In genomic region chr15:103272419-103273279, GRCm38 (mm10) we compare ENCODE assay signal across 8 mouse cellular contexts. TPM values are rescaled to one million over a fixed set of nuclear protein-coding genes. Genes with fewer than 3 reads are reported as not detected.
DNase-seq lines count a peak whose midpoint lies in the region; ATAC-seq lines count a peak whose summit lies in the region.

Gene Copz1, plus strand, starts transcription at chr15:103272714.

- peaks cover 10% of the 10 kb centered on the region for H3K4me1 ChIP-seq in hindbrain, embryonic 14.5 days (replicated peaks; ENCODE audit: control insufficient read depth, insufficient read depth, low read length)

- H3K4me3 ChIP-seq in hindbrain, embryonic 14.5 days (replicated peaks; ENCODE audit: low read length): peak within 1 kb of the TSS; percentile 77

- peak within 1 kb of the TSS; percentile 78 for H3K9ac ChIP-seq in hindbrain, embryonic 14.5 days

- peak; percentile 100 for DNase-seq in R1 (ENCODE audit: low read depth, low spot score)
- DNase-seq in cerebellum, postnatal 25 days: peak; percentile 96
- DNase-seq in frontal cortex, postnatal 25 days (ENCODE audit: low spot score in 2 of 2): peak; percentile 89 to 94
- DNase-seq in hindbrain, embryonic 14.5 days (ENCODE audit: low spot score): peak; percentile 97
- peak; percentile 96 to 98 for DNase-seq in layer of hippocampus, postnatal 36 days
- DNase-seq in lung, postnatal 36 days: peak; percentile 99
- DNase-seq in retina, postnatal 1 day: peak; percentile 100
- DNase-seq in urinary bladder, adult 18-20 months (ENCODE audit: low spot score in 2 of 2): peak; percentile 83 to 96

- peak within 1 kb of the TSS; percentile 63; the same call in 1 of the 2 replicates for H3K27ac ChIP-seq in hindbrain, embryonic 14.5 days

- H3K4me2 ChIP-seq in hindbrain, embryonic 14.5 days (replicated peaks): peak within 1 kb of the TSS; percentile 55

- under 1% methylated on average over 38 of the region's 38 CpGs for WGBS in hindbrain, embryonic 14.5 days

- no peaks in the 10 kb centered on the region for H3K27me3 ChIP-seq in hindbrain, embryonic 14.5 days (ENCODE audit: control insufficient read depth, insufficient read depth, low read length)

- H3K9me3 ChIP-seq in hindbrain, embryonic 14.5 days (ENCODE audit: control insufficient read depth, low read length): no peaks in the 10 kb centered on the region

- ATAC-seq in hindbrain, embryonic 14.5 days (ENCODE audit: low FRiP score): peak; percentile 99

- H3K36me3 ChIP-seq in hindbrain, embryonic 14.5 days (replicated peaks; ENCODE audit: control insufficient read depth, insufficient read depth): no peaks in the 10 kb centered on the region

RNA-seq across cellular contexts. Expression of gene Copz1, which starts in this region (rescaled TPM):
- polyA plus RNA-seq in hindbrain, embryonic 14.5 days (2014; fragmentation: Nextera tagmentation; extraction: Ambion mirVana): 214 and 220 TPM in 2 replicates
- total RNA-seq in layer of hippocampus, postnatal 36 days (2021): 100 to 1,000 TPM in 1 of 2 experiments, 10 to 100 TPM in 1; 93.2 to 103 TPM

Comparison
In these comparisons a context has a peak if more than half of its experiments do, and no peak if none do; other contexts are left out.
1. Peak in every context shown above with its lines: DNase-seq, ATAC-seq, H3K4me3 ChIP-seq and H3K27ac ChIP-seq.